Mouse (Mus musculus) lung, embryonic 14.5 days (tissue): ENCODE results near the gene Lrrc4. TPM values are rescaled to one million over a fixed set of nuclear protein-coding genes. Genes with fewer than 3 reads are reported as not detected.

Experiments used
- ATAC-seq: fragments of 200-750 bp; cut with Nextera tagmentation; 2 replicates; pipeline ENCODE4 v1.8.0; 2017; ENCODE audit warnings: mild to moderate bottlenecking, moderate TSS enrichment, moderate library complexity; ENCODE audit not compliant: insufficient read depth
- DNase-seq: peaks from one replicate; pipeline ENCODE4 v3.0.0-alpha.2; 2015
- H3K27ac ChIP-seq: fragments of 300-500 bp; sonication (generic); 2 replicates; pipeline ENCODE4 v1.5.1; 2014; ENCODE audit warnings: low read depth, mild to moderate bottlenecking, moderate library complexity
- H3K27me3 ChIP-seq: fragments of 300-500 bp; sonication (generic); 2 replicates; pipeline ENCODE4 v1.6.1; 2014; ENCODE audit warnings: low read length, control low read depth; ENCODE audit not compliant: insufficient read depth
- H3K36me3 ChIP-seq: fragments of 300-500 bp; sonication (generic); 2 replicates; pipeline ENCODE4 v1.6.1; 2014; ENCODE audit warnings: control low read depth; ENCODE audit not compliant: insufficient read depth
- H3K4me1 ChIP-seq: fragments of 300-500 bp; sonication (generic); 2 replicates; pipeline ENCODE4 v1.6.1; 2014; ENCODE audit warnings: antibody characterized with exemption, control low read depth; ENCODE audit not compliant: insufficient read depth
- H3K4me2 ChIP-seq: fragments of 300-500 bp; sonication (generic); 2 replicates; pipeline ENCODE4 v1.6.1; 2014; ENCODE audit warnings: mild to moderate bottlenecking
- H3K4me3 ChIP-seq: fragments of 300-500 bp; sonication (generic); 2 replicates; pipeline ENCODE4 v1.5.1; 2014; ENCODE audit warnings: low read depth, low read length
- H3K9ac ChIP-seq: fragments of 300-500 bp; sonication (generic); 2 replicates; pipeline ENCODE4 v1.6.1; 2014
- H3K9me3 ChIP-seq: fragments of 300-500 bp; sonication (generic); 2 replicates; pipeline ENCODE4 v1.6.1; 2016; ENCODE audit warnings: low read depth, low read length, control low read depth
- CTCF ChIP-seq: IDR thresholded peaks from 2 replicates; pipeline ENCODE4 v1.5.1; 2016; ENCODE audit warnings: antibody characterized with exemption, low read depth
- whole genome bisulfite sequencing: fragments of 180-500 bp; shearing (Covaris S2); extraction: QIAGEN DNeasy Blood & Tissue Kit; methylation state at CpG from one replicate; pipeline ENCODE4 v1.1.7; 2014; 5-methylcytosine and 5-hydroxymethylcytosine counted together
- polyA plus RNA-seq: library from polyadenylated mRNA; unstranded; fragments of >200 nt; fragmentation: Nextera tagmentation; extraction: Ambion mirVana; gene quantifications from 2 replicates; pipeline ENCODE4 v1.2.1, GENCODE M21; 2014

The Lrrc4 gene
- polyA plus RNA-seq, 1 experiment from 2014 or later: 0.63 TPM

- no peaks in the 10 kb centered on the region for H3K27me3 ChIP-seq
- H3K36me3 ChIP-seq: peaks cover 30% of the 10 kb centered on the region
- no peak overlapping the region for H3K4me2 ChIP-seq
- no peak overlapping the region for H3K4me3 ChIP-seq
- no peak overlapping the region for H3K27ac ChIP-seq
- H3K4me1 ChIP-seq: no peaks in the 10 kb centered on the region
- no peaks in the 10 kb centered on the region for H3K9me3 ChIP-seq
- no peak overlapping the region for H3K9ac ChIP-seq
- DNase-seq (no peak), ATAC-seq (no peak)
- 79% methylated on average over 11 of the region's 11 CpGs for WGBS
- TF ChIP-seq CTCF: no peak
Measured at GRCm38 (mm10) chr6:28874053-28874452, 42.5 kb upstream of the Lrrc4 start.

GRCm38 (mm10) chr6:28872421-28872795, 40.9 kb upstream of the Lrrc4 start:
- Histone ChIP-seq H3K27me3 (no peaks in the 10 kb centered on the region), H3K27ac (no peak overlapping the region), H3K4me1 (peaks cover 5% of the 10 kb centered on the region; the same call in 1 of the 2 replicates), H3K9me3 (no peaks in the 10 kb centered on the region), H3K4me2 (no peak overlapping the region), H3K9ac (no peak overlapping the region), H3K4me3 (no peak overlapping the region), H3K36me3 (peaks cover 27% of the 10 kb centered on the region)
- 76% methylated on average over 3 of the region's 3 CpGs for WGBS
- no peak for DNase-seq
- TF ChIP-seq CTCF: no peak
- ATAC-seq: no peak

DNA sequence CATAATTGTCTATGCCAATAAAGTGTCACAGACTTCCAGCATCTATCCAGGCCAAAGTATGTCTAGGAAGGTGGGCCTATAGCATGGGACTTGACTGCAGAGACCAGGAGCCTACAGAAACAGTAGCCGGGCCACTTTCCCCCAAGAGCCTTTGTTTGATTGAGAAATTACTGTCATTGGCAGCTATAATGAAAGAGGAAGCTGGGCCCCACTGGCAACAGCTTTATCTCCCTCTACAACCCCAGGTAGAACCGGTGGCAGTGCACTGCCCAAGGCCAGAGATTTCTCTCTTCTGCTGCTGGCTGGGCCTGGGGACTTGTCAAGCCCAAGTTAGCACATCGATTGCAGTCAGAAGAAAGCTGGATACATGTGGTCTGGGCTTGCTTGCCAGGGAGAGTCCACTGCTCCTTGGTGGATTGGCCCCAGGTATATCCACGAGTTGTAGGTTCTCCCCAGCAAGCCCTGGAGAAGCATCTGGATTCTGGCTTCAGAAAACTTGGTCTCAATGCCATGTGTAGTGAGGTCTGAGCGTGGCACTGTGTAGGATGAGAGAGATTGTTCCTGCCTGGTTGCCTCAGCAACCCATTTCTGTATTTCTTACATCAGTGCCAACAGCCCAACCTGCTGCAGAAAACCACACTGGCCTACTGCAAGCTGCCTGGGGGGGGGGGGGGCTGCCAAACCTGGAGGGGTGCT, 40.3 kb upstream of the Lrrc4 start:
- DNase-seq (no peak), ATAC-seq (no peak)
- no peak overlapping the region for H3K4me3 ChIP-seq
- WGBS: 85% methylated on average over 5 of the region's 5 CpGs
- no peak overlapping the region for H3K9ac ChIP-seq
- no peaks in the 10 kb centered on the region for H3K27me3 ChIP-seq
- H3K4me2 ChIP-seq: no peak overlapping the region
- H3K4me1 ChIP-seq: peaks cover 5% of the 10 kb centered on the region; the same call in 1 of the 2 replicates
- H3K36me3 ChIP-seq: peaks cover 24% of the 10 kb centered on the region
- H3K9me3 ChIP-seq: no peaks in the 10 kb centered on the region
- H3K27ac ChIP-seq: no peak overlapping the region
- no peak for TF ChIP-seq CTCF

DNA sequence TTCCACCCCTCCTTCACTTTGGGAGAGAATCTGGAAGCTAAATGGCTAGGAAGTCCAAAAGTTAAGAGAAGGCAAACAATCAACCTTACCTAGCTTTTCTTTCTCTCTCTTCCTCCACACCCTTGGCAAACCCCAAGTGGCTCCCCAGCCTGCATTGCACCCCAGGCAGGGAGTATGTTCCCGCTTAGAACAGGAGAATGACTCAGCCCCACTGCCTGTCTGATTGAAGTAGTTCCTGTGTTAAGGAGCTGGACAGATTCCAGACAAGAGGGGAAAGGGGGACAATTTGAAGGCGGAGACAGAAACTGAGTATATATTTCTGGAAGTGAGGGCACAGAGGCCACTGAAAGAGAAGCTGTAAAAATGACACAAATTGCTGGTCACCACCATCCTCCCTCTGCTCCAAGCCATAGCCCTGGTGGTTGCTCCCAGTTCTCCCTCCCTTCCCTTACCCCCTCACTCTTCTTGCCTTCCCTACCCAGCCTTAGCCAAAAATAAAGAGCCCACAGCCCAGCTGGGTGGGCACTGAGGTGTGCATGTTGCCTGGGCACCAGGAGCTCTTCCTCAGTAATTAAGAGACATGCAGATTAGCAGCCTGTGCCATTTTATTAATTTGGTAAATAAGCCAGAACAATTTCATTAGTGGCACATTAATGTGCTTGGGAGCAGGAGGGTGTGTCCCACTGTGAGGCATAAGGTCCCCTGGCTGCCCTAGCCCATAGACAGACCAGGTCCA, 36.1 kb upstream of the Lrrc4 start:
- Histone ChIP-seq H3K9ac (no peak overlapping the region), H3K36me3 (no peaks in the 10 kb centered on the region), H3K27ac (no peak overlapping the region), H3K4me3 (no peak overlapping the region), H3K9me3 (no peaks in the 10 kb centered on the region), H3K4me2 (no peak overlapping the region), H3K4me1 (peaks cover 5% of the 10 kb centered on the region; the same call in 1 of the 2 replicates), H3K27me3 (no peaks in the 10 kb centered on the region)
- 19% methylated on average over 2 of the region's 2 CpGs for WGBS
- no peak for ATAC-seq
- TF ChIP-seq CTCF: no peak
- DNase-seq: peak; percentile 56

DNA sequence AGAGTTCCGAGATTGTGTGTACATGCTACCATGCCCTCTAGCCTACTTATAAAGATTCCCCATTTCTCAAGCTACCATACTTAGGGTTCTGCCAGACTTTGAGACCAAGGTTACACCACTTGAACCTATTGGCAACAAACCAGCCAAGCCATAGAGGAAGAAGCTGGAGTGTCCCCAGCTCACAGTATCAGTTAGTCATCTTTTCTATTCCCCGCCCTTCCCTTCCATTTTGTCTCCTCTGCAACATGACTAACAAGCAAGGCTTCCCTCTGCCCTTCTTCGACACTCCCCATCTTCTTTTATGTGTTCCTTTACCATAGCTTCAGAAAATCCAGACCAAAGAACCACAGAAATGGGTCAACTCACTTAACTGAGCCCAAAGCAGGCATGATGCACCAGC, 34.7 kb upstream of the Lrrc4 start:
- DNase-seq (no peak), ATAC-seq (no peak)
- WGBS: 90% methylated on average over 3 of the region's 3 CpGs
- Histone ChIP-seq H3K27ac (no peak overlapping the region), H3K36me3 (no peaks in the 10 kb centered on the region), H3K4me1 (peaks cover 5% of the 10 kb centered on the region; the same call in 1 of the 2 replicates), H3K9me3 (no peaks in the 10 kb centered on the region), H3K4me3 (no peak overlapping the region), H3K27me3 (no peaks in the 10 kb centered on the region), H3K9ac (no peak overlapping the region), H3K4me2 (no peak overlapping the region)
- no peak for TF ChIP-seq CTCF

GRCm38 (mm10) chr6:28865112-28865511, 33.6 kb upstream of the Lrrc4 start:
- 75% methylated on average over 10 of the region's 10 CpGs for WGBS
- TF ChIP-seq CTCF: no peak

DNA sequence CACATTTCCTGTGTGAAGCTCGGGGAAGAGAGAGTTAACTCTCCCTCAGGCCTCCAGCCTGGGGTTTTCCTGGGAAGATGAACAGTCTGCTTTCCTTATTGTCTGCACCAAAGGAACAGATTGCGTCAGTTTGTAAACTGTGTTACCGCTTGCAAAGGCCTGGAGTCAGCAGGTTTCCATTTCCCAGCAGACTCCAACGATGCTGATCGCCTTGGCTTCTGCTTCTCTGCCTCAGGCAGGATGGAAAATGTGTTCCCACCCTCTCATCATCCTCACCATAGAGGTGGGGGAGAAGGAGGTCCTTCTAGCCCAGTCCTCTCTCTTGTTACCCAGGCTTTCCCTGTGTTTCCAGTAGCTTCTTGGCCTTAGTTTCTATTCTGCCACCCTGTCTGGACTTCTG, 33.1 kb upstream of the Lrrc4 start:
- no peak overlapping the region for H3K4me2 ChIP-seq
- H3K27me3 ChIP-seq: no peaks in the 10 kb centered on the region
- 36% methylated on average over 5 of the region's 5 CpGs for WGBS
- DNase-seq (peak; percentile 58), ATAC-seq (peak; percentile 28; the same call in 1 of the 2 replicates)
- no peak overlapping the region for H3K4me3 ChIP-seq
- H3K9me3 ChIP-seq: no peaks in the 10 kb centered on the region
- H3K27ac ChIP-seq: no peak overlapping the region
- H3K36me3 ChIP-seq: no peaks in the 10 kb centered on the region
- TF ChIP-seq CTCF: no peak
- H3K9ac ChIP-seq: no peak overlapping the region
- peaks cover 5% of the 10 kb centered on the region; the same call in 1 of the 2 replicates for H3K4me1 ChIP-seq

More at GRCm38 (mm10) chr6:28865112-28865511, 33.6 kb upstream of the Lrrc4 start:
- no peak overlapping the region for H3K4me2 ChIP-seq
- H3K27ac ChIP-seq: no peak overlapping the region
- ATAC-seq: no peak
- H3K4me3 ChIP-seq: no peak overlapping the region
- no peak overlapping the region for H3K9ac ChIP-seq
- no peaks in the 10 kb centered on the region for H3K27me3 ChIP-seq
- no peaks in the 10 kb centered on the region for H3K9me3 ChIP-seq
- H3K36me3 ChIP-seq: no peaks in the 10 kb centered on the region
- peaks cover 5% of the 10 kb centered on the region; the same call in 1 of the 2 replicates for H3K4me1 ChIP-seq
- no peak for DNase-seq
